Comparison of ENCODE assay signal across 22 mouse cellular contexts in the genomic region with DNA sequence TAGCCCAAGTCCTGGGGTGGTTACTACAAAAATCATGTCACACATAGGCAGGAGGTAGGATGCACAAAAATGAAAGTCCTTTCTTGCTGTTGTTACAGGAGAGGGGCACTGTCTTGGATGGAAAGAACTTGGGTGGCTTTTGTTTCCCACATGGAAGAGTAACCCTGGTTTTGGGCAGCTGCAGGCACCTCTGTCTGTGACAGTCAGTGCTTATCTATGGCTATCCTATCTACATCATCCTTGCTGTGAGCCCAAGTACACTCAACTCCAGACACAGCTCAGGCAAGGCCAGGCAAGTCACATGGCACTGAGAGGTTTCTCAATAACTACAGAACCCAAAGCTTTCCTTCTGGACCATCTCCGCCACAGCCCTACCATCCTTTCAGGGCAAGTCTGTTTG.
"Had no signal": no experiment of that assay in that cellular context is flagged by ENCODE, and none has a peak within 500 bp of the region (broad histone marks: within the 10 kb centered on the region; RNA-seq: fewer than 3 reads in every experiment).

No protein-coding gene starts in this region.

- H3K4me2 ChIP-seq: heart, embryonic 12.5 days; hindbrain, embryonic 13.5 days; hindbrain, embryonic 15.5 days; intestine, embryonic 15.5 days; kidney, embryonic 15.5 days; limb, embryonic 12.5 days had no signal

- H3K9ac ChIP-seq: heart, embryonic 12.5 days; hindbrain, embryonic 13.5 days; hindbrain, embryonic 15.5 days; intestine, embryonic 15.5 days; kidney, embryonic 15.5 days; limb, embryonic 12.5 days; liver, embryonic 14.5 days had no signal

- H3K36me3 ChIP-seq: heart, embryonic 10.5 days; heart, embryonic 12.5 days; hindbrain, embryonic 13.5 days; hindbrain, embryonic 15.5 days; intestine, embryonic 15.5 days; kidney, embryonic 15.5 days; limb, embryonic 10.5 days; limb, embryonic 12.5 days had no signal

- H3K27me3 ChIP-seq: heart, embryonic 12.5 days; hindbrain, embryonic 13.5 days; hindbrain, embryonic 15.5 days; intestine, embryonic 15.5 days; kidney, embryonic 15.5 days; limb, embryonic 12.5 days had no signal

- H3K27ac ChIP-seq: heart, embryonic 10.5 days; hindbrain, embryonic 13.5 days; hindbrain, embryonic 15.5 days; hindbrain, postnatal 0 days; intestine, embryonic 15.5 days; kidney, embryonic 15.5 days; kidney, postnatal 0 days; left cerebral cortex, adult 2 months; limb, embryonic 10.5 days; limb, embryonic 12.5 days; liver, embryonic 14.5 days had no signal

- ATAC-seq: forebrain, embryonic 16.5 days; hindbrain, postnatal 0 days; intestine, embryonic 15.5 days had no signal

- H3K4me1 ChIP-seq: hindbrain, embryonic 13.5 days; hindbrain, embryonic 15.5 days; intestine, embryonic 15.5 days; kidney, embryonic 15.5 days had no signal

- H3K9me3 ChIP-seq: heart, embryonic 10.5 days; heart, embryonic 12.5 days; hindbrain, embryonic 13.5 days; hindbrain, embryonic 15.5 days; intestine, embryonic 15.5 days; kidney, embryonic 15.5 days; limb, embryonic 10.5 days; limb, embryonic 12.5 days had no signal

- H3K4me3 ChIP-seq: heart, embryonic 10.5 days; heart, embryonic 12.5 days; hindbrain, embryonic 13.5 days; hindbrain, embryonic 15.5 days; intestine, embryonic 15.5 days; kidney, embryonic 15.5 days; left cerebral cortex, adult 2 months; limb, embryonic 10.5 days; limb, embryonic 12.5 days had no signal

- DNase-seq: gastrocnemius, postnatal 14 days; gastrocnemius, postnatal 36 days; heart, adult 18-20 months; heart, postnatal 10 days; kidney, adult 11 months; kidney, adult 2 months; kidney, adult 9 months; kidney, postnatal 14 days; kidney, postnatal 36 days had no signal
